Mouse (Mus musculus): ENCODE data around the gene Vmp1. TPM values are rescaled to one million over a fixed set of nuclear protein-coding genes. Genes with fewer than 3 reads are reported as not detected.

Gene Vmp1
- polyA plus RNA-seq, 1 experiment from 2014 or later = 145 TPM

DNA sequence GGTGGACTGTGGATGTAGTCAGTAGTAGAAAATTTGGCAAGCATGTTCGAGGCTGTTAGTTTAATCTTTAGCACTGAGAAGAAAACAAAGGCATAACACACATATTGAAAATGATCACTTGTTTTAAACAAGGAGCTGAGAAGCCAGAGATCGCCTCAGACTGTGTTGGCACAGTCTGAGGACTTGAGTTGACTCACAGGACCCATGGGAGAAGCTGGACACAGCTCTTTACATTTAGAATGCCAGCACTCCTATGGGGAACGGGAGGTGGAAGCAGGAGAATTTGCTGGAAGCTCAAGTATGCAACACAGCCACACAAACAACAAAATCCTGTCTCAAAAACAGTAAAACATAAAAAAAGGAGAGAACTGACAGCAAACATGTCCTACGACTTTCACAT lies 29.5 kb downstream of the Vmp1 start:
- Histone ChIP-seq H3K4me2 (replicated peaks; ENCODE audit: low read depth, low read length) (no peak overlapping the region), H3K9ac (replicated peaks; ENCODE audit: low read depth, low read length) (no peak overlapping the region), H3K27me3 (ENCODE audit: control insufficient read depth, insufficient read depth, low read length) (no peaks in the 10 kb centered on the region), H3K27ac (ENCODE audit: low read length) (no peak overlapping the region), H3K9me3 (ENCODE audit: control insufficient read depth, low read depth, low read length) (no peaks in the 10 kb centered on the region), H3K36me3 (ENCODE audit: control insufficient read depth, insufficient read depth, low read length) (no peaks in the 10 kb centered on the region; the same call in none of the 2 replicates), H3K4me3 (ENCODE audit: low read depth, low read length) (no peak overlapping the region), H3K4me1 (ENCODE audit: control insufficient read depth, insufficient read depth, low read length) (no peaks in the 10 kb centered on the region)
- ATAC-seq (ENCODE audit: insufficient number of reproducible peaks, insufficient read depth, low FRiP score, low read depth) = no peak
- 82% methylated on average over 4 of the region's 4 CpGs for WGBS

DNA sequence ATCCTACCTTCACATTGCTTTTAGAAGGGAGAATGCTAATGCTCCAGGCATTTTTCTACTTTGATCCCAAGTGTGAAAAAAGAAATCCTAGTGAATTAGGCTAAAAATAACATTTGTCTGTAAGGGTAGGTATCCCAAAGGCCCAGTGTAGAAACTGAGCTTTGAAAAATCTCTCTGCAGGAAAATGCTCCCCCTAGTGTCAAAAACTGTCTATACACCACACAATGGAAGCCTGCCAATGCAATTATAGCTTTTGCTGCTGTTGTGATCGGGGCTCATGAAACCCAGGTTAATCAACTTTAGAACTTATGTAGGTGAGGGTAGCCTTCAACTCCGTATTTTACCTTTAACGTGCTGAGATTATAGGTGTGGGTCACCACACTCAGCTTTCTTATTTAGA lies 30.2 kb downstream of the Vmp1 start:
- H3K27ac ChIP-seq (ENCODE audit: low read length) = no peak overlapping the region
- no peak overlapping the region for H3K4me3 ChIP-seq (ENCODE audit: low read depth, low read length)
- no peaks in the 10 kb centered on the region for H3K36me3 ChIP-seq (ENCODE audit: control insufficient read depth, insufficient read depth, low read length)
- no peaks in the 10 kb centered on the region for H3K27me3 ChIP-seq (ENCODE audit: control insufficient read depth, insufficient read depth, low read length)
- ATAC-seq (ENCODE audit: insufficient number of reproducible peaks, insufficient read depth, low FRiP score, low read depth) = no peak
- H3K4me1 ChIP-seq (ENCODE audit: control insufficient read depth, insufficient read depth, low read length) = no peaks in the 10 kb centered on the region
- H3K4me2 ChIP-seq (replicated peaks; ENCODE audit: low read depth, low read length) = no peak overlapping the region
- H3K9ac ChIP-seq (replicated peaks; ENCODE audit: low read depth, low read length) = no peak overlapping the region
- H3K9me3 ChIP-seq (ENCODE audit: control insufficient read depth, low read depth, low read length) = no peaks in the 10 kb centered on the region
- WGBS = 38% methylated on average over 3 of the region's 3 CpGs

DNA sequence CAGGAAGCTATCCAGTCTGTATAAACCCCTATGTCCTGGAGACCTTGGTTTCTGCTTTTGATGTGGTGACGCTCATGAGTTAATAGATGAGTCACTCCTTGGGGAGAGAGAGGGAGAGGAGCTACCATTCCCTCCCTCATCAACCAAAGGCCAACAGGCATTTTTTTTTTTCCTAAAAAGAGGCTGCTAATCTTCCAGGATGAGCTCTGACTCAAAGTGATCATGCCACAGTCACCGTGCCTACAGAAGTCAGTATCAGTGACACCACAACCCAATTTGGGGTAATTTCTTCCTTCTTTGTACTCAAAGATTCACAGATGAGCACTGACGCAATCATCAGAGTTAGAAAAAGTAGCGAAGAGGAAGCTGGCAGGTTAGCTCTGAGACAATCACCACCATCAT lies 31.1 kb downstream of the Vmp1 start:
- Histone ChIP-seq H3K27me3 (ENCODE audit: control insufficient read depth, insufficient read depth, low read length) (no peaks in the 10 kb centered on the region), H3K4me1 (ENCODE audit: control insufficient read depth, insufficient read depth, low read length) (no peaks in the 10 kb centered on the region), H3K4me3 (ENCODE audit: low read depth, low read length) (no peak overlapping the region), H3K9ac (replicated peaks; ENCODE audit: low read depth, low read length) (no peak overlapping the region), H3K27ac (ENCODE audit: low read length) (no peak overlapping the region), H3K4me2 (replicated peaks; ENCODE audit: low read depth, low read length) (no peak overlapping the region), H3K9me3 (ENCODE audit: control insufficient read depth, low read depth, low read length) (no peaks in the 10 kb centered on the region), H3K36me3 (ENCODE audit: control insufficient read depth, insufficient read depth, low read length) (no peaks in the 10 kb centered on the region)
- 91% methylated on average over 4 of the region's 4 CpGs for WGBS
- ATAC-seq (ENCODE audit: insufficient number of reproducible peaks, insufficient read depth, low FRiP score, low read depth) = no peak

- Histone ChIP-seq H3K4me2 (replicated peaks; ENCODE audit: low read depth, low read length) (no peak overlapping the region), H3K36me3 (ENCODE audit: control insufficient read depth, insufficient read depth, low read length) (no peaks in the 10 kb centered on the region), H3K4me1 (ENCODE audit: control insufficient read depth, insufficient read depth, low read length) (no peaks in the 10 kb centered on the region), H3K27me3 (ENCODE audit: control insufficient read depth, insufficient read depth, low read length) (no peaks in the 10 kb centered on the region), H3K9ac (replicated peaks; ENCODE audit: low read depth, low read length) (no peak overlapping the region), H3K4me3 (ENCODE audit: low read depth, low read length) (no peak overlapping the region), H3K9me3 (ENCODE audit: control insufficient read depth, low read depth, low read length) (no peaks in the 10 kb centered on the region), H3K27ac (ENCODE audit: low read length) (no peak overlapping the region)
- ATAC-seq (ENCODE audit: insufficient number of reproducible peaks, insufficient read depth, low FRiP score, low read depth) = no peak
- 78% methylated on average over 6 of the region's 6 CpGs for WGBS
Measured at GRCm38 (mm10) chr11:86650676-86651075, 33.0 kb downstream of the Vmp1 start.

DNA sequence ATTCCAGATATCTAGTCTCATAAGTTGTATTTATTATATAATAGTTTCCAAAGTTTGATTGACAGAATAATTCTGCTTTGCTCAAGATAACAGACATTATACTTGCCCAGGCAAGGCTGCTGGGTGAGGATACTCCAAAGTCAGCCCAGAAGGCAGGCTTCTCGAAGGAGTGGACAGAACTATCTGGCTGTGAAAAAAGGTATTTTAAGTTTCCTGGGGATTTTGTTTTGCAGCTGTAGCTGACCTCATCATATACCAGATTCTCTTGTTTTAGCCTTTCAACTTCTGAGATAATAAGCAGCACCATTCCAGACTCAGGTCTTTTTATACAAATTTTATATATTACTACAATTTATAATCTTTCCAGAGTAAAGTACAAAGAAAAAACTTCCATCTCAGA lies 34.1 kb downstream of the Vmp1 start:
- Histone ChIP-seq H3K9me3 (ENCODE audit: control insufficient read depth, low read depth, low read length) (no peaks in the 10 kb centered on the region), H3K27me3 (ENCODE audit: control insufficient read depth, insufficient read depth, low read length) (no peaks in the 10 kb centered on the region), H3K36me3 (ENCODE audit: control insufficient read depth, insufficient read depth, low read length) (no peaks in the 10 kb centered on the region), H3K4me3 (ENCODE audit: low read depth, low read length) (no peak overlapping the region), H3K4me1 (ENCODE audit: control insufficient read depth, insufficient read depth, low read length) (no peaks in the 10 kb centered on the region), H3K27ac (ENCODE audit: low read length) (no peak overlapping the region), H3K4me2 (replicated peaks; ENCODE audit: low read depth, low read length) (no peak overlapping the region), H3K9ac (replicated peaks; ENCODE audit: low read depth, low read length) (no peak overlapping the region)
- WGBS = 81% methylated on average over 1 of the region's 1 CpGs
- no peak for ATAC-seq (ENCODE audit: insufficient number of reproducible peaks, insufficient read depth, low FRiP score, low read depth)

- no peak overlapping the region for H3K27ac ChIP-seq (ENCODE audit: low read length)
Measured at GRCm38 (mm10) chr11:86647706-86648447, 35.8 kb downstream of the Vmp1 start.

GRCm38 (mm10) chr11:86646885-86647459 lies 36.7 kb downstream of the Vmp1 start:
- Histone ChIP-seq H3K27me3 (ENCODE audit: control insufficient read depth, insufficient read depth, low read length) (no peaks in the 10 kb centered on the region), H3K36me3 (ENCODE audit: control insufficient read depth, insufficient read depth, low read length) (no peaks in the 10 kb centered on the region; the same call in 1 of the 2 replicates), H3K4me1 (ENCODE audit: control insufficient read depth, insufficient read depth, low read length) (no peaks in the 10 kb centered on the region), H3K4me3 (ENCODE audit: low read depth, low read length) (no peak overlapping the region), H3K4me2 (replicated peaks; ENCODE audit: low read depth, low read length) (no peak overlapping the region), H3K9ac (replicated peaks; ENCODE audit: low read depth, low read length) (no peak overlapping the region), H3K9me3 (ENCODE audit: control insufficient read depth, low read depth, low read length) (no peaks in the 10 kb centered on the region), H3K27ac (ENCODE audit: low read length) (no peak overlapping the region; the same call in 1 of the 2 replicates)
- ATAC-seq (ENCODE audit: insufficient number of reproducible peaks, insufficient read depth, low FRiP score, low read depth) = no peak
- 87% methylated on average over 3 of the region's 3 CpGs for WGBS

More at GRCm38 (mm10) chr11:86647706-86648447, 35.8 kb downstream of the Vmp1 start:
- no peak for ATAC-seq (ENCODE audit: insufficient number of reproducible peaks, insufficient read depth, low FRiP score, low read depth)
- Histone ChIP-seq H3K4me1 (ENCODE audit: control insufficient read depth, insufficient read depth, low read length) (no peaks in the 10 kb centered on the region), H3K9me3 (ENCODE audit: control insufficient read depth, low read depth, low read length) (no peaks in the 10 kb centered on the region), H3K27me3 (ENCODE audit: control insufficient read depth, insufficient read depth, low read length) (no peaks in the 10 kb centered on the region), H3K36me3 (ENCODE audit: control insufficient read depth, insufficient read depth, low read length) (no peaks in the 10 kb centered on the region; the same call in 1 of the 2 replicates), H3K4me3 (ENCODE audit: low read depth, low read length) (no peak overlapping the region), H3K4me2 (replicated peaks; ENCODE audit: low read depth, low read length) (no peak overlapping the region), H3K9ac (replicated peaks; ENCODE audit: low read depth, low read length) (no peak overlapping the region)
- 85% methylated on average over 15 of the region's 15 CpGs for WGBS

- H3K4me2 ChIP-seq (replicated peaks; ENCODE audit: low read depth, low read length) = no peak overlapping the region
- ATAC-seq (ENCODE audit: insufficient number of reproducible peaks, insufficient read depth, low FRiP score, low read depth) = peak; percentile 53; the same call in 1 of the 2 replicates
- WGBS = 55% methylated on average over 7 of the region's 7 CpGs
- no peak overlapping the region; the same call in 1 of the 2 replicates for H3K27ac ChIP-seq (ENCODE audit: low read length)
- H3K9me3 ChIP-seq (ENCODE audit: control insufficient read depth, low read depth, low read length) = no peaks in the 10 kb centered on the region
- no peaks in the 10 kb centered on the region; the same call in 1 of the 2 replicates for H3K36me3 ChIP-seq (ENCODE audit: control insufficient read depth, insufficient read depth, low read length)
- no peak overlapping the region for H3K4me3 ChIP-seq (ENCODE audit: low read depth, low read length)
- H3K9ac ChIP-seq (replicated peaks; ENCODE audit: low read depth, low read length) = no peak overlapping the region
- no peaks in the 10 kb centered on the region for H3K4me1 ChIP-seq (ENCODE audit: control insufficient read depth, insufficient read depth, low read length)
- H3K27me3 ChIP-seq (ENCODE audit: control insufficient read depth, insufficient read depth, low read length) = no peaks in the 10 kb centered on the region
Measured at GRCm38 (mm10) chr11:86646136-86646834, 37.4 kb downstream of the Vmp1 start.
